Mouse (Mus musculus) embryonic facial prominence, embryonic 11.5 days (tissue): ENCODE measurements around the gene Rsph6a. TPM values are rescaled to one million over a fixed set of nuclear protein-coding genes. Genes with fewer than 3 reads are reported as not detected.
A peak's percentile ranks its signal among the peaks of the same experiment; 100 is the strongest.

ENCODE experiments used
- ATAC-seq: fragments of 200-750 bp; cut with Nextera tagmentation; replicated peaks from 2 replicates; pipeline ENCODE4 v1.8.0; 2017; ENCODE audit warnings: low read depth; ENCODE audit not compliant: insufficient number of reproducible peaks, low FRiP score, low TSS enrichment
- DNase-seq: peaks from one replicate; pipeline ENCODE4 v3.0.0-alpha.2; 2015; ENCODE audit warnings: low spot score
- H3K27ac ChIP-seq: fragments of 300-500 bp; sonication (generic); replicated peaks from 2 replicates; pipeline ENCODE4 v1.5.1; 2014; ENCODE audit warnings: mild to moderate bottlenecking, low read depth, low read length, control low read depth
- H3K27me3 ChIP-seq: fragments of 300-500 bp; sonication (generic); 2 replicates; pipeline ENCODE4 v1.6.1; 2014; ENCODE audit warnings: mild to moderate bottlenecking, low read length, moderate library complexity, mixed read lengths; ENCODE audit not compliant: control insufficient read depth, insufficient read depth
- H3K36me3 ChIP-seq: fragments of 300-500 bp; sonication (generic); replicated peaks from 2 replicates; pipeline ENCODE4 v1.6.1; 2014; ENCODE audit warnings: low read depth, mild to moderate bottlenecking, low read length, moderate library complexity, mixed read lengths; ENCODE audit not compliant: control insufficient read depth, insufficient read depth
- H3K4me1 ChIP-seq: fragments of 300-500 bp; sonication (generic); 2 replicates; pipeline ENCODE4 v1.6.1; 2014; ENCODE audit warnings: low read length, mixed read lengths; ENCODE audit not compliant: control insufficient read depth, insufficient read depth
- H3K4me2 ChIP-seq: fragments of 300-500 bp; sonication (generic); 2 replicates; pipeline ENCODE4 v1.6.1; 2014; ENCODE audit warnings: low read depth, mild to moderate bottlenecking, control low read depth, low read length, moderate library complexity
- H3K4me3 ChIP-seq: fragments of 300-500 bp; sonication (generic); 2 replicates; pipeline ENCODE4 v1.5.1; 2014; ENCODE audit warnings: low read depth, low read length, control low read depth
- H3K9ac ChIP-seq: fragments of 300-500 bp; sonication (generic); replicated peaks from 2 replicates; pipeline ENCODE4 v1.6.1; 2014; ENCODE audit warnings: mild to moderate bottlenecking, control low read depth, low read length
- H3K9me3 ChIP-seq: fragments of 300-500 bp; sonication (generic); replicated peaks from 2 replicates; pipeline ENCODE4 v1.6.1; 2016; ENCODE audit warnings: mild to moderate bottlenecking, low read length, inconsistent platforms, mixed read lengths; ENCODE audit not compliant: control insufficient read depth
- WGBS: fragments of 180-500 bp; shearing (Covaris S2); extraction: QIAGEN DNeasy Blood & Tissue Kit; methylation state at CpG from one replicate; pipeline ENCODE4 v1.1.7; 2014; 5-methylcytosine and 5-hydroxymethylcytosine counted together
- microRNA-seq: library from miRNA; unstranded; fragments of <30 nt; microRNA quantifications from one replicate; pipeline ENCODE4, GENCODE M21; 2016; ENCODE audit warnings: borderline number of aligned reads
- polyA plus RNA-seq: library from polyadenylated mRNA; unstranded; fragments of >200 nt; fragmentation: Nextera tagmentation; extraction: Ambion mirVana; gene quantifications from 2 replicates; pipeline ENCODE4 v1.2.1, GENCODE M21; 2014

Rsph6a gene
- polyA plus RNA-seq, 1 experiment from 2014 or later = not detected

DNA sequence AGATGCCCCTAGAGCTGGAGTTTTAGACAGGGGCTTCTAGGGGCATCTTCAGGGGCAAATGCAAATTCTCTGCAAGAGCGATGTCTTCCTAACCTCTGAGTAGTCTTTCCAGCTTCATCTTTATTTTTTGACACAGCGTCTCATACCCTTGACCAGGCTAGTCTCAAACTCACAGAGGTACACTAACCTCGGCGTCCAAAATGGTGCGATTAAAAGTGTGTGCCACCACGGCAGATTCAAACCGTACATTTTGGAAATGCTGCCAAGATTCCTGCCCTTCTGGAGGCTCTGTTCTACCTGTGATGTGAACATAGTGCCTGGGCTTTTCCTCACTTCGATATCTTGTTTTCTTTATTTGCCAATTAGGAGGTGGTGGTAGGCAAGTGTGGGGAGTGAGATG is 64.6 kb downstream of the Rsph6a start:
- DNase-seq (no peak), ATAC-seq (peak; percentile 12; the same call in 1 of the 2 replicates)
- WGBS = 92% methylated on average over 8 of the region's 8 CpGs
- Histone ChIP-seq H3K27me3 (no peaks in the 10 kb centered on the region), H3K4me2 (no peak overlapping the region), H3K4me1 (no peaks in the 10 kb centered on the region), H3K27ac (no peak overlapping the region), H3K9me3 (no peaks in the 10 kb centered on the region), H3K4me3 (no peak overlapping the region), H3K36me3 (no peaks in the 10 kb centered on the region), H3K9ac (no peak overlapping the region)

DNA sequence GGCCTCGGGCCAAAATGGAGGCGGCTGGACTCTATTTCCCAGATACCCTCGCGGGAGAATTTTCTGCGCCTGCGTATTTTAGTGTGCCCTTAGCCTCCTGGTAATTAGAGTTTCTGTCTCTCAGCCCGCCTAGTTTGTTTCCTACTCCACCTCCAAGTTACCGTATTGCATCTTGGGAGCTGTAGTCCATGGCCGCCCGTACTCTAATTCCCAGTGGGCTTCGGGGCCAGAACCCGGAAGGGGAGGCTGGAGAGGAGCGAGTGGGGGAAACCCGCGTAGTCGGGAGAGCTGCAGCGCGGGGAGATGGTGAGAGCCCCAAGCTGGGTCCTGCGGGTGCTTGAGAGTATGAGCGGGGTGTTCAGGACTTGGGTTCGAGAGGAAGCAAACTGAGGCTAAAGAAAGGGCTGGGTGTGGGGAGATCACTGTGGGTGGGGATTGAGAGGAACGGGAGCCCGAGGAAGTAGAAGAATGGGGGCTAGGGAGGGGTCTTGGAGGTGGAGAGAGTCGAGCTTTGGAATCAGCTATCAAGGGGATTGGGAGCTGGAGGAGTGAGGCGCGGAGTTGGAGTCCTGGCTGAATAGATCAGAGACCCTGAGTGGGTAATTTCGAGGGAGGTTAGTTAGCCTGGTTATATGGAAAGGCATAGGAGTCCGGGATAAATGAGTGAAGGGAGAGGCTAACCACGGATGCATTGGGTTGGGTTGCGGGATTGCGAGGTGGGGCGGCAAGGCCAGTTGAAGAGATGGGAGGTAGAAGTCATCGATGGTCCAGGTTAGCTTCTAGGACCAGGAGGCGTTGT is 65.3 kb downstream of the Rsph6a start, which contains the start of gene Fbxo46:
Fbxo46 (plus strand) TSS at position 229 of the 799 bp plus-strand sequence.
- DNase-seq = peak; percentile 99
- Histone ChIP-seq H3K9me3 (no peaks in the 10 kb centered on the region), H3K4me1 (no peaks in the 10 kb centered on the region), H3K4me2 (peak within 1 kb of the TSS; percentile 70), H3K9ac (peak within 1 kb of the TSS; percentile 77), H3K27me3 (no peaks in the 10 kb centered on the region), H3K4me3 (peak within 1 kb of the TSS; percentile 60), H3K36me3 (no peaks in the 10 kb centered on the region), H3K27ac (no peak within 1 kb of the TSS)
- peak; percentile 91 for ATAC-seq
- WGBS = 3% methylated on average over 34 of the region's 34 CpGs

DNA sequence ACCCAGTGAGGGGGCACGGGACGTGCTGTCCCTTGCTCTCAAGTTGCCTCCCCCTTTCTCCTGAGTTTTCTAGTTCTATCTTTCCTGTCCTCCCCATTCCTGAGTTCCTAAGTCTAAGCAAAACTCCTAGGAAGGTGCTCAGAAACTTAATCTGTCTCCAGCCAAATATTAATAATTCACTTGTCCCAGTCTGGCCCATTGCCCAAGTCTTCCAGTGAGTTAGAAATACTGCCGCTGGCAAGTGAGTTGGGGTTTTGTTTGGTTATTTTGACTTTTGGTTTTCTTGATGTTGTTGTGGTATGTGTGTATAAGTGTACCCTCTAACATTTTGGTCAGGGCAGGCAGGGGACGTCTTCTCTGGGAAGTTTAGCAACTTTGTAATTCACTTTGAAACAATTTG is 67.2 kb downstream of the Rsph6a start:
- no peak overlapping the region for H3K4me2 ChIP-seq
- ATAC-seq = no peak
- no peak for DNase-seq
- H3K27me3 ChIP-seq = no peaks in the 10 kb centered on the region
- H3K4me1 ChIP-seq = no peaks in the 10 kb centered on the region
- no peak overlapping the region for H3K27ac ChIP-seq
- no peak overlapping the region for H3K4me3 ChIP-seq
- H3K9ac ChIP-seq = no peak overlapping the region
- H3K36me3 ChIP-seq = no peaks in the 10 kb centered on the region
- 98% methylated on average over 4 of the region's 4 CpGs for WGBS
- no peaks in the 10 kb centered on the region for H3K9me3 ChIP-seq

Small RNAs within 50 kb of the gene (microRNA-seq; reads per million reads assigned to microRNA genes)
- gene Mir3100 = not detected

Other genes starting within 250 kb of the Rsph6a start
- gene Psg17, start 233.1 kb upstream of the Rsph6a start, polyA plus RNA-seq = not detected in 2 replicates
- gene Mill2, start 214.7 kb upstream of the Rsph6a start, polyA plus RNA-seq = 0.20 and 0.33 TPM in 2 replicates
- gene Pglyrp1, start 183.4 kb upstream of the Rsph6a start, polyA plus RNA-seq = 0.49 and 0.70 TPM in 2 replicates
- gene Ccdc61, start 144.3 kb upstream of the Rsph6a start, polyA plus RNA-seq = 22.6 and 26.5 TPM in 2 replicates
- gene Nova2, start 128.8 kb upstream of the Rsph6a start, polyA plus RNA-seq = 1.4 and 1.7 TPM in 2 replicates
- not detected in 2 replicates for gene Nanos2, start 67.3 kb upstream of the Rsph6a start, polyA plus RNA-seq
- 4.3 and 5.3 TPM in 2 replicates for gene Mypop, start 63.4 kb upstream of the Rsph6a start, polyA plus RNA-seq
- 27.9 and 28.3 TPM in 2 replicates for gene Irf2bp1, start 50.6 kb upstream of the Rsph6a start, polyA plus RNA-seq
- gene Foxa3, start 31.2 kb upstream of the Rsph6a start, polyA plus RNA-seq = not detected in 2 replicates
- gene Sympk, start 30.3 kb upstream of the Rsph6a start, polyA plus RNA-seq = 34.8 and 36.3 TPM in 2 replicates
- gene Dmwd, start 21.5 kb downstream of the Rsph6a start, polyA plus RNA-seq = 17.2 and 17.7 TPM in 2 replicates
- gene Dmpk, start 29.2 kb downstream of the Rsph6a start, polyA plus RNA-seq = 5.1 and 6.5 TPM in 2 replicates
- 10.0 and 10.5 TPM in 2 replicates for gene Six5, start 39.9 kb downstream of the Rsph6a start, polyA plus RNA-seq
- gene Gm4969, start 63.7 kb downstream of the Rsph6a start, polyA plus RNA-seq = 2.4 TPM in 2 replicates
- 7.4 and 7.7 TPM in 2 replicates for gene Fbxo46, start 65.2 kb downstream of the Rsph6a start, polyA plus RNA-seq
- 9.4 and 9.7 TPM in 2 replicates for gene Qpctl, start 94.6 kb downstream of the Rsph6a start, polyA plus RNA-seq
- gene Snrpd2, start 95.0 kb downstream of the Rsph6a start, polyA plus RNA-seq = 157 and 171 TPM in 2 replicates
- 0.15 and 0.77 TPM in 2 replicates for gene Gipr, start 111.4 kb downstream of the Rsph6a start, polyA plus RNA-seq
- 2.1 and 2.3 TPM in 2 replicates for gene Eml2, start 121.7 kb downstream of the Rsph6a start, polyA plus RNA-seq
- 1.4 and 1.8 TPM in 2 replicates for gene Gpr4, start 157.8 kb downstream of the Rsph6a start, polyA plus RNA-seq
- 39.5 and 45.5 TPM in 2 replicates for gene Opa3, start 173.6 kb downstream of the Rsph6a start, polyA plus RNA-seq
- 53.2 and 54.9 TPM in 2 replicates for gene Vasp, start 217.1 kb downstream of the Rsph6a start, polyA plus RNA-seq
- gene Ppm1n, start 225.4 kb downstream of the Rsph6a start, polyA plus RNA-seq = not detected in 2 replicates
- gene Rtn2, start 227.9 kb downstream of the Rsph6a start, polyA plus RNA-seq = 15.8 and 17.5 TPM in 2 replicates